Mouse (Mus musculus) left cerebral cortex, adult 8-10 months (tissue): Measurements from ENCODE around the gene Tmem132c. TPM values are rescaled to one million over a fixed set of nuclear protein-coding genes. Genes with fewer than 3 reads are reported as not detected.

Experiments used
- DNase-seq, 2 experiments: peaks; one replicate each; pipeline ENCODE4 v3.0.0; 2022; ENCODE audit warnings: low spot score in 2 of 2
- total RNA-seq, 4 experiments: library from RNA; stranded (reverse); gene quantifications; 2 replicates each; pipeline ENCODE4 v1.2.4; 2022

Gene Tmem132c
- total RNA-seq, 4 experiments from 2014 or later = 5.6 to 6.3 (median 6.2) TPM

GRCm38 (mm10) chr5:127483955-127484659 lies 242.5 kb downstream of the Tmem132c start:
- DNase-seq = no peak

- DNase-seq = no peak
Measured at GRCm38 (mm10) chr5:127484813-127485486, 243.3 kb downstream of the Tmem132c start.

- DNase-seq = no peak
Measured at GRCm38 (mm10) chr5:127487190-127487589, 245.6 kb downstream of the Tmem132c start.

GRCm38 (mm10) chr5:127488666-127489065 lies 247.1 kb downstream of the Tmem132c start:
- no peak for DNase-seq

GRCm38 (mm10) chr5:127491724-127492123 lies 250.1 kb downstream of the Tmem132c start:
- DNase-seq = no peak

GRCm38 (mm10) chr5:127496895-127497294 lies 255.3 kb downstream of the Tmem132c start:
- DNase-seq = no peak

GRCm38 (mm10) chr5:127499151-127499827 lies 257.7 kb downstream of the Tmem132c start:
- no peak for DNase-seq

GRCm38 (mm10) chr5:127502838-127503237 lies 261.2 kb downstream of the Tmem132c start:
- no peak for DNase-seq

GRCm38 (mm10) chr5:127505697-127506096 lies 264.1 kb downstream of the Tmem132c start:
- no peak for DNase-seq

- no peak for DNase-seq
Measured at GRCm38 (mm10) chr5:127511653-127512052, 270.0 kb downstream of the Tmem132c start.

- no peak for DNase-seq
Measured at GRCm38 (mm10) chr5:127515960-127516359, 274.4 kb downstream of the Tmem132c start.

- no peak for DNase-seq
Measured at GRCm38 (mm10) chr5:127522744-127523476, 281.3 kb downstream of the Tmem132c start.

- DNase-seq = no peak
Measured at GRCm38 (mm10) chr5:127527344-127527974, 285.9 kb downstream of the Tmem132c start.

- no peak for DNase-seq
Measured at GRCm38 (mm10) chr5:127537508-127537907, 295.9 kb downstream of the Tmem132c start.

- no peak for DNase-seq
Measured at GRCm38 (mm10) chr5:127546585-127546991, 305.0 kb downstream of the Tmem132c start.

- no peak for DNase-seq
Measured at GRCm38 (mm10) chr5:127548136-127548535, 306.5 kb downstream of the Tmem132c start.

- no peak for DNase-seq
Measured at GRCm38 (mm10) chr5:127561086-127561485, 319.5 kb downstream of the Tmem132c start.

GRCm38 (mm10) chr5:127567165-127567741 lies 325.6 kb downstream of the Tmem132c start:
- no peak for DNase-seq

GRCm38 (mm10) chr5:127577419-127577818 lies 335.8 kb downstream of the Tmem132c start:
- DNase-seq = no peak

- no peak for DNase-seq
Measured at GRCm38 (mm10) chr5:127583658-127584057, 342.1 kb downstream of the Tmem132c start.

GRCm38 (mm10) chr5:127587854-127588253 lies 346.2 kb downstream of the Tmem132c start:
- DNase-seq = no peak
